Mouse (Mus musculus) spleen, adult 2 months (tissue): Measurements from ENCODE around the gene Onecut3. TPM values are rescaled to one million over a fixed set of nuclear protein-coding genes. Genes with fewer than 3 reads are reported as not detected.

Experiments used
- DNase-seq, 2 experiments: peaks; one replicate each; pipeline versions ENCODE4 v3.0.0 to v3.0.0-alpha.2; 2012 to 2021; ENCODE audit warnings: low spot score in 2 of 2, low read depth in 1 of 2
- H3K27ac ChIP-seq: fragments of 200-500 bp; 2 replicates; pipeline ENCODE4 v1.5.1; 2012; ENCODE audit warnings: low read length, inconsistent platforms; ENCODE audit not compliant: insufficient read depth
- H3K27me3 ChIP-seq: fragments of 200-500 bp; 2 replicates; pipeline ENCODE4 v1.6.1; 2012; ENCODE audit warnings: mild to moderate bottlenecking, moderate library complexity, low read length, inconsistent platforms; ENCODE audit not compliant: control insufficient read depth, insufficient read depth
- H3K36me3 ChIP-seq: fragments of 200-500 bp; 2 replicates; pipeline ENCODE4 v1.6.1; 2012; ENCODE audit warnings: mild to moderate bottlenecking, low read length, inconsistent platforms; ENCODE audit not compliant: control insufficient read depth, insufficient read depth
- H3K4me1 ChIP-seq: fragments of 200-500 bp; 2 replicates; pipeline ENCODE4 v1.6.1; 2011; ENCODE audit warnings: inconsistent platforms; ENCODE audit not compliant: control insufficient read depth, insufficient read depth, insufficient read length
- H3K4me3 ChIP-seq: fragments of 200-500 bp; 2 replicates; pipeline ENCODE4 v1.5.1; 2011; ENCODE audit warnings: mild to moderate bottlenecking, inconsistent platforms; ENCODE audit not compliant: insufficient read depth, insufficient read length; ENCODE audit errors: extremely low read depth
- CTCF ChIP-seq: fragments of 200-500 bp; IDR thresholded peaks from 2 replicates; pipeline ENCODE4 v1.5.1; 2011; ENCODE audit warnings: mild to moderate bottlenecking, inconsistent platforms; ENCODE audit not compliant: insufficient read depth, insufficient read length, insufficient replicate concordance; ENCODE audit errors: extremely low read depth
- POLR2A ChIP-seq: fragments of 200-500 bp; IDR thresholded peaks from 2 replicates; pipeline ENCODE4 v1.6.1; 2011; ENCODE audit warnings: low read depth, low read length, inconsistent platforms
- WGBS: fragments of 180-500 bp; shearing (Covaris S2); methylation state at CpG from one replicate; pipeline ENCODE4 v1.1.7; 2018; 5-methylcytosine and 5-hydroxymethylcytosine counted together
- polyA plus RNA-seq: library from polyadenylated mRNA; depleted of rRNA; stranded (reverse); fragments of >200 nt; gene quantifications from 2 replicates; pipeline ENCODE4 v1.2.3, GENCODE M21; 2012; rRNA removed

Onecut3 gene
- polyA plus RNA-seq, 1 experiment, result not detected

GRCm38 (mm10) chr10:80559431-80559830, 64.8 kb downstream of the Onecut3 start:
- H3K36me3 ChIP-seq, result no peaks in the 10 kb centered on the region; the same call in 1 of the 2 replicates
- DNase-seq, result no peak
- no peak for TF ChIP-seq POLR2A
- TF ChIP-seq CTCF, result no peak
- no peak overlapping the region for H3K4me3 ChIP-seq
- no peaks in the 10 kb centered on the region for H3K27me3 ChIP-seq
- peaks cover 9% of the 10 kb centered on the region; the same call in 1 of the 2 replicates for H3K4me1 ChIP-seq
- H3K27ac ChIP-seq, result no peak overlapping the region
- WGBS, result 86% methylated on average over 7 of the region's 7 CpGs

GRCm38 (mm10) chr10:80560621-80561020, 66.0 kb downstream of the Onecut3 start:
- Histone ChIP-seq H3K27me3 (no peaks in the 10 kb centered on the region), H3K4me1 (peaks cover 9% of the 10 kb centered on the region; the same call in 1 of the 2 replicates), H3K27ac (no peak overlapping the region), H3K36me3 (no peaks in the 10 kb centered on the region; the same call in 1 of the 2 replicates), H3K4me3 (peak overlapping the region; percentile 96)
- no peak for DNase-seq
- TF ChIP-seq POLR2A (no peak), CTCF (no peak)
- 0% methylated on average over 13 of the region's 13 CpGs for WGBS

- Histone ChIP-seq H3K27me3 (no peaks in the 10 kb centered on the region), H3K27ac (peak within 1 kb of the TSS; percentile 89), H3K4me3 (peak within 1 kb of the TSS; percentile 96), H3K4me1 (peaks cover 9% of the 10 kb centered on the region; the same call in 1 of the 2 replicates), H3K36me3 (no peaks in the 10 kb centered on the region; the same call in 1 of the 2 replicates)
- TF ChIP-seq POLR2A, result no peak; the same call in 1 of the 2 replicates
- peak; percentile 83 for TF ChIP-seq CTCF
- peak; percentile 93 to 95 for DNase-seq
- under 1% methylated on average over 72 of the region's 72 CpGs for WGBS
Observed at GRCm38 (mm10) chr10:80561116-80561944, 66.7 kb downstream of the Onecut3 start, which contains the start of gene Rexo1. Gene Rexo1 (minus strand): TSS chr10:80561560.

GRCm38 (mm10) chr10:80566375-80567092, 71.9 kb downstream of the Onecut3 start:
- 28% methylated on average over 17 of the region's 17 CpGs for WGBS
- Histone ChIP-seq H3K27ac (no peak overlapping the region), H3K4me1 (peaks cover 21% of the 10 kb centered on the region), H3K27me3 (no peaks in the 10 kb centered on the region), H3K36me3 (peaks cover 8% of the 10 kb centered on the region), H3K4me3 (no peak overlapping the region)
- peak in 1 of 2 experiments; percentile 86 for DNase-seq
- TF ChIP-seq CTCF (peak; percentile 96), POLR2A (no peak)

Other genes starting within 250 kb of the Onecut3 start
- gene Ndufs7, start 245.7 kb upstream of the Onecut3 start, polyA plus RNA-seq, result 314 and 402 TPM in 2 replicates
- gene Gamt, start 233.8 kb upstream of the Onecut3 start, polyA plus RNA-seq, result 19.7 and 23.5 TPM in 2 replicates
- gene Dazap1, start 233.3 kb upstream of the Onecut3 start, polyA plus RNA-seq, result 66.8 and 74.5 TPM in 2 replicates
- gene Rps15, start 202.4 kb upstream of the Onecut3 start, polyA plus RNA-seq, result 2,107 and 2,204 TPM in 2 replicates
- 0.68 and 1.00 TPM in 2 replicates for gene Apc2, start 198.9 kb upstream of the Onecut3 start, polyA plus RNA-seq
- gene 2310011J03Rik, start 174.3 kb upstream of the Onecut3 start, polyA plus RNA-seq, result 40.6 and 56.7 TPM in 2 replicates
- gene Pcsk4, start 165.3 kb upstream of the Onecut3 start, polyA plus RNA-seq, result 6.2 and 10.0 TPM in 2 replicates
- gene Reep6, start 164.9 kb upstream of the Onecut3 start, polyA plus RNA-seq, result 2.1 and 2.5 TPM in 2 replicates
- 8.8 and 14.3 TPM in 2 replicates for gene Adamtsl5, start 146.4 kb upstream of the Onecut3 start, polyA plus RNA-seq
- 0.04 TPM in 1 of 2 replicates, not detected in the other for gene Plk5, start 138.4 kb upstream of the Onecut3 start, polyA plus RNA-seq
- 13.4 and 22.6 TPM in 2 replicates for gene Mex3d, start 107.2 kb upstream of the Onecut3 start, polyA plus RNA-seq
- gene Mbd3, start 95.3 kb upstream of the Onecut3 start, polyA plus RNA-seq, result 110 and 124 TPM in 2 replicates
- 399 and 753 TPM in 2 replicates for gene Uqcr11, start 88.0 kb upstream of the Onecut3 start, polyA plus RNA-seq
- gene Tcf3, start 61.2 kb upstream of the Onecut3 start, polyA plus RNA-seq, result 173 and 240 TPM in 2 replicates
- 0.01 and 0.04 TPM in 2 replicates for gene Atp8b3, start 44.3 kb downstream of the Onecut3 start, polyA plus RNA-seq
- gene Rexo1, start 66.7 kb downstream of the Onecut3 start, polyA plus RNA-seq, result 78.0 and 95.1 TPM in 2 replicates
- 27.9 and 41.8 TPM in 2 replicates for gene Klf16, start 82.5 kb downstream of the Onecut3 start, polyA plus RNA-seq
- 220 and 302 TPM in 2 replicates for gene Abhd17a, start 95.5 kb downstream of the Onecut3 start, polyA plus RNA-seq
- 94.8 and 110 TPM in 2 replicates for gene Scamp4, start 108.0 kb downstream of the Onecut3 start, polyA plus RNA-seq
- gene Adat3, start 108.0 kb downstream of the Onecut3 start, polyA plus RNA-seq, result 17.0 and 25.7 TPM in 2 replicates
- 2.9 and 3.0 TPM in 2 replicates for gene Gm49322, start 111.2 kb downstream of the Onecut3 start, polyA plus RNA-seq
- gene Csnk1g2, start 128.0 kb downstream of the Onecut3 start, polyA plus RNA-seq, result 206 and 283 TPM in 2 replicates
- gene Btbd2, start 162.2 kb downstream of the Onecut3 start, polyA plus RNA-seq, result 49.5 and 66.1 TPM in 2 replicates
- gene Mknk2, start 183.3 kb downstream of the Onecut3 start, polyA plus RNA-seq, result 351 and 533 TPM in 2 replicates
- gene Mob3a, start 207.1 kb downstream of the Onecut3 start, polyA plus RNA-seq, result 130 and 156 TPM in 2 replicates
- 49.0 and 60.8 TPM in 2 replicates for gene Izumo4, start 207.3 kb downstream of the Onecut3 start, polyA plus RNA-seq
- gene Ap3d1, start 247.4 kb downstream of the Onecut3 start, polyA plus RNA-seq, result 92.5 and 111 TPM in 2 replicates